Mouse (Mus musculus): ENCODE measurements around the gene Slc6a15. TPM values are rescaled to one million over a fixed set of nuclear protein-coding genes. Genes with fewer than 3 reads are reported as not detected.

The Slc6a15 gene
- polyA plus RNA-seq (2016; fragmentation: Nextera tagmentation; extraction: Ambion mirVana), result 7.2 and 8.3 TPM in 2 replicates

GRCm38 (mm10) chr10:103367371-103368295 lies at the start of gene Slc6a15:
Gene Slc6a15, plus strand, starts transcription at chr10:103367783.
- H3K27me3 ChIP-seq (ENCODE audit: low read depth, poor library complexity, severe bottlenecking), result peaks cover 14% of the 10 kb centered on the region; the same call in 1 of the 2 replicates
- H3K4me3 ChIP-seq, result peak within 1 kb of the TSS; percentile 60
- peak; percentile 59 for DNase-seq (ENCODE audit: low spot score)
- H3K27ac ChIP-seq (replicated peaks), result peak within 1 kb of the TSS; percentile 81
- under 1% methylated on average over 36 of the region's 43 CpGs for WGBS
- peaks cover 18% of the 10 kb centered on the region for H3K4me1 ChIP-seq
- H3K36me3 ChIP-seq, result no peaks in the 10 kb centered on the region
- no peaks in the 10 kb centered on the region for H3K9me3 ChIP-seq (replicated peaks)

DNA sequence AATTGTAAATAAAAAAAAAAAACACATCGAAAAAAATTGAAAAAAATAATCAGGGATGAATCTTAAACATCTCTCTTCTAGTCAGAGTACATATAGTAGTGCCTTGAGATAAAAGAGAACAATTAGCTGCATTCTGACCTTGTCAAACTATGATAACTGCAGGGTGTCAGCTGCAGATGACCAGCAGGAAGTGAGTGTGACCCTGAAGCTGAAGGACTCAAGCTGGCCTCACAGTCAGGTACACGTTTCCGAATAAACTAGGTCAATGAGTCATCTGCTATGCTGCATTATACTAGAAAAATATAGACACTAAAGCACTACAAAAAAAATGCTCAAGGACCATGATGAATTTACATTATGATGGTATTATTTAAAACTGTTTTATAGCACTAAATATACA lies 45.6 kb upstream of the Slc6a15 start:
- WGBS, result 85% methylated on average over 3 of the region's 3 CpGs
- Histone ChIP-seq H3K4me3 (no peak overlapping the region), H3K9me3 (replicated peaks) (no peaks in the 10 kb centered on the region)

GRCm38 (mm10) chr10:103323386-103323785 lies 44.2 kb upstream of the Slc6a15 start:
- Histone ChIP-seq H3K4me1 (no peaks in the 10 kb centered on the region), H3K27ac (replicated peaks) (no peak overlapping the region), H3K9me3 (replicated peaks) (no peaks in the 10 kb centered on the region), H3K36me3 (no peaks in the 10 kb centered on the region), H3K4me3 (no peak overlapping the region), H3K27me3 (ENCODE audit: low read depth, poor library complexity, severe bottlenecking) (no peaks in the 10 kb centered on the region)
- 90% methylated on average over 3 of the region's 3 CpGs for WGBS
- DNase-seq (ENCODE audit: low spot score), result no peak

More for the DNA sequence above, 45.6 kb upstream of the Slc6a15 start:
- H3K27ac ChIP-seq (replicated peaks), result no peak overlapping the region
- H3K4me1 ChIP-seq, result no peaks in the 10 kb centered on the region
- H3K36me3 ChIP-seq, result no peaks in the 10 kb centered on the region
- H3K27me3 ChIP-seq (ENCODE audit: low read depth, poor library complexity, severe bottlenecking), result no peaks in the 10 kb centered on the region
- no peak for DNase-seq (ENCODE audit: low spot score)

- Histone ChIP-seq H3K9me3 (replicated peaks) (no peaks in the 10 kb centered on the region), H3K27me3 (ENCODE audit: low read depth, poor library complexity, severe bottlenecking) (no peaks in the 10 kb centered on the region), H3K27ac (replicated peaks) (no peak overlapping the region), H3K4me3 (no peak overlapping the region), H3K36me3 (no peaks in the 10 kb centered on the region), H3K4me1 (no peaks in the 10 kb centered on the region)
- DNase-seq (ENCODE audit: low spot score), result no peak
- 89% methylated on average over 1 of the region's 1 CpGs for WGBS
These were observed 33.3 kb upstream of the Slc6a15 start for GRCm38 (mm10) chr10:103334306-103334705.

DNA sequence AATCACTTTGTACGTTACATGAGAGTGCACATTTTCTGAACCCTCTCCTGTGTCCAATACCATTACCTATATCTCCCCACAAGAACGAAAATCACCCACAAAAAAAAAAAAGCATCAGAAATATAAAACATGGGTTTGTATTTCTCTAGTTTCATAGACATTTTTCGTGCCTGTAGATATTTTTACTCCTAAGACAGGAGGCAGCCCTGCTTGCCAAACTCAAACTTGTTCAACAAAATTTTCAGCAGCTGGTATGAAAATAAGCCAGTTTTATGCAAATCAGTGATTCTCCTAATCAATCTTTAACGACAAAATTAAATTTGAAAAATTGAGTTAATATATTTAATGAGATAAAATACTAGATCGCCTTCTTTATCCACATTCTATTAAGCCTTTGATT lies 27.7 kb upstream of the Slc6a15 start:
- 86% methylated on average over 5 of the region's 5 CpGs for WGBS
- Histone ChIP-seq H3K27ac (replicated peaks) (no peak overlapping the region), H3K27me3 (ENCODE audit: low read depth, poor library complexity, severe bottlenecking) (no peaks in the 10 kb centered on the region), H3K9me3 (replicated peaks) (no peaks in the 10 kb centered on the region), H3K4me1 (no peaks in the 10 kb centered on the region), H3K36me3 (no peaks in the 10 kb centered on the region), H3K4me3 (no peak overlapping the region)
- DNase-seq (ENCODE audit: low spot score), result no peak

DNA sequence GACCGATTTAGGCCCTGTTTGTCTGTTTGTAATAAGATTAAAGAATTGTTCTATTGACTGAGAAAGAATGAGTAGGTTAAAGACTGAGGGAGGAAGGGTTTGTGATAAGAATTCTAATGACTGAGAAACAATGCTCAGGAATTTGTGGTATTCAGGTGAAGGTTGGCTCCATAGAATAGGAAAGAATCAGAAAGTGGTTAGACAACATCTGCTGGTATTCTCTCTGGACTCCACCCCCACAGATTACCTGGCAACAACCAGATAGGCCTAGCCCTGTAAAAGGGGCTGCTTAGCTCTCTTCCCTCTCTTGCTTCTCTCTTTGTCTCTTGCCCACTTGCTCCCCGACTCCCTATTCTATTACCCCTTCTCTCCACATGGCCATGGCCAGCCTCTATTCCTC lies 20.8 kb upstream of the Slc6a15 start:
- Histone ChIP-seq H3K9me3 (replicated peaks) (no peaks in the 10 kb centered on the region), H3K36me3 (no peaks in the 10 kb centered on the region), H3K4me1 (peaks cover 10% of the 10 kb centered on the region), H3K4me3 (no peak overlapping the region), H3K27ac (replicated peaks) (peak overlapping the region; percentile 65), H3K27me3 (ENCODE audit: low read depth, poor library complexity, severe bottlenecking) (no peaks in the 10 kb centered on the region)
- whole genome bisulfite sequencing, result 46% methylated on average over 2 of the region's 2 CpGs
- no peak for DNase-seq (ENCODE audit: low spot score)

GRCm38 (mm10) chr10:103368296-103369080 lies 905 bp downstream of the Slc6a15 start:
- under 1% methylated on average over 37 of the region's 37 CpGs for WGBS
- H3K36me3 ChIP-seq, result no peaks in the 10 kb centered on the region
- H3K4me3 ChIP-seq, result peak overlapping the region; percentile 60
- DNase-seq (ENCODE audit: low spot score), result peak; percentile 56
- H3K9me3 ChIP-seq (replicated peaks), result no peaks in the 10 kb centered on the region
- H3K27me3 ChIP-seq (ENCODE audit: low read depth, poor library complexity, severe bottlenecking), result peaks cover 14% of the 10 kb centered on the region; the same call in 1 of the 2 replicates
- H3K4me1 ChIP-seq, result peaks cover 18% of the 10 kb centered on the region
- peak overlapping the region; percentile 81 for H3K27ac ChIP-seq (replicated peaks)

DNA sequence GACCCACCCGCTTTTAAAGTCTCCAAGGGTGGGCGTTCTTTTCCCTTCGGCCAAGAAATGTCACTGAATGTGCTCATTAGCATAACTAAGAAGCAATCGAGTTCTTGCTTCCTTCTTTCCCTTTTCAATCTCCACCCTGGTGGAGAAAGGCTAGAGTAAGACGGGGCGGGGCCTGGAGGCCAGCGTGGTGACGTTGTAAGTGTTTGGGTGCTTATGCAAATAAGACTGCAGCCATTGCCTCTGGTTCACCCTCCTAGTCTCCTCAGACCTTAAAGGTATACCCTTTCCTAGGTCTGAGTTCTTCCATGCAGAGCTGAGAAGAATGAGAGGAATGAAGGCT lies 1.5 kb downstream of the Slc6a15 start:
- peak; percentile 81 for DNase-seq (ENCODE audit: low spot score)
- Histone ChIP-seq H3K4me1 (peaks cover 18% of the 10 kb centered on the region), H3K4me3 (peak overlapping the region; percentile 60), H3K9me3 (replicated peaks) (no peaks in the 10 kb centered on the region), H3K27ac (replicated peaks) (peak overlapping the region; percentile 81), H3K36me3 (no peaks in the 10 kb centered on the region), H3K27me3 (ENCODE audit: low read depth, poor library complexity, severe bottlenecking) (peaks cover 14% of the 10 kb centered on the region; the same call in 1 of the 2 replicates)
- 0% methylated on average over 8 of the region's 8 CpGs for WGBS

DNA sequence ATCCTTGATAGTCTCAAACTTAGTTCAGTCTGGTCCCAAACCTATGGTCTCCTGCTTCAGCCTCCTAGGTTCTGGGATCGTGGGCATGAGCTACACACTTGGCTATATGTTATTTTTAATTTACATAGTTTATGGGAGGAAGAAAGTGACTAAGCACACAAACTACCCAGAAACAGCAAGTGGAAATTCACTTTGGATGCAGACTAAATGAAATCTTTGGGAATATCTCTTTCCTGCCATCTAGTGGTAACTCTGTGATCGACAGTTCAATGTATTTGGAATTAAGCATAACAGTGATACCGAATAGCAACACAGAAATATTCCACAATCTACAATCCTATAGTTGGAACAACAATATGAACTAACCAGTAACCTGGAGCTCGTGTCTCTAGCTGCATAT lies 34.6 kb downstream of the Slc6a15 start:
- no peak for DNase-seq (ENCODE audit: low spot score)
- H3K27ac ChIP-seq (replicated peaks), result no peak overlapping the region
- H3K27me3 ChIP-seq (ENCODE audit: low read depth, poor library complexity, severe bottlenecking), result no peaks in the 10 kb centered on the region
- WGBS, result 30% methylated on average over 4 of the region's 4 CpGs
- H3K36me3 ChIP-seq, result no peaks in the 10 kb centered on the region
- no peak overlapping the region for H3K4me3 ChIP-seq
- peaks cover 11% of the 10 kb centered on the region for H3K4me1 ChIP-seq
- H3K9me3 ChIP-seq (replicated peaks), result no peaks in the 10 kb centered on the region

GRCm38 (mm10) chr10:103427717-103428116 lies 60.1 kb downstream of the Slc6a15 start:
- WGBS, result 81% methylated on average over 1 of the region's 1 CpGs
- no peak overlapping the region for H3K27ac ChIP-seq (replicated peaks)
- no peak for DNase-seq (ENCODE audit: low spot score)
- no peaks in the 10 kb centered on the region for H3K27me3 ChIP-seq (ENCODE audit: low read depth, poor library complexity, severe bottlenecking)
- no peak overlapping the region for H3K4me3 ChIP-seq
- H3K9me3 ChIP-seq (replicated peaks), result no peaks in the 10 kb centered on the region
- no peaks in the 10 kb centered on the region for H3K4me1 ChIP-seq
- no peaks in the 10 kb centered on the region for H3K36me3 ChIP-seq

GRCm38 (mm10) chr10:103442588-103442987 lies 75.0 kb downstream of the Slc6a15 start:
- Histone ChIP-seq H3K4me1 (no peaks in the 10 kb centered on the region), H3K27ac (replicated peaks) (no peak overlapping the region), H3K4me3 (no peak overlapping the region), H3K36me3 (no peaks in the 10 kb centered on the region), H3K27me3 (ENCODE audit: low read depth, poor library complexity, severe bottlenecking) (no peaks in the 10 kb centered on the region), H3K9me3 (replicated peaks) (no peaks in the 10 kb centered on the region)
- DNase-seq (ENCODE audit: low spot score), result no peak
- 78% methylated on average over 2 of the region's 2 CpGs for WGBS

GRCm38 (mm10) chr10:103443070-103443469 lies 75.5 kb downstream of the Slc6a15 start:
- Histone ChIP-seq H3K27ac (replicated peaks) (no peak overlapping the region), H3K4me1 (no peaks in the 10 kb centered on the region), H3K4me3 (no peak overlapping the region), H3K9me3 (replicated peaks) (no peaks in the 10 kb centered on the region), H3K27me3 (ENCODE audit: low read depth, poor library complexity, severe bottlenecking) (no peaks in the 10 kb centered on the region), H3K36me3 (no peaks in the 10 kb centered on the region)
- 45% methylated on average over 3 of the region's 3 CpGs for WGBS
- DNase-seq (ENCODE audit: low spot score), result peak; percentile 18

- no peak for DNase-seq (ENCODE audit: low spot score)
- Histone ChIP-seq H3K9me3 (replicated peaks) (no peaks in the 10 kb centered on the region), H3K4me1 (peaks cover 2% of the 10 kb centered on the region; the same call in 1 of the 2 replicates), H3K36me3 (no peaks in the 10 kb centered on the region), H3K4me3 (no peak overlapping the region), H3K27me3 (ENCODE audit: low read depth, poor library complexity, severe bottlenecking) (no peaks in the 10 kb centered on the region), H3K27ac (replicated peaks) (no peak overlapping the region)
- WGBS, result 75% methylated on average over 2 of the region's 2 CpGs
These were observed 80.8 kb downstream of the Slc6a15 start for GRCm38 (mm10) chr10:103448340-103448739.

Data from midbrain, embryonic 10.5 days (tissue).